Mouse (Mus musculus) B cell, adult 67 days (primary cell): ENCODE data around the gene Olfr506. TPM values are rescaled to one million over a fixed set of nuclear protein-coding genes. Genes with fewer than 3 reads are reported as not detected.

Experiments
- total RNA-seq, 2 experiments: library from RNA; stranded (reverse); gene quantifications; 4 replicates each; pipeline ENCODE4 v1.2.4; 2023

Gene Olfr506
- total RNA-seq: not detected

DNA sequence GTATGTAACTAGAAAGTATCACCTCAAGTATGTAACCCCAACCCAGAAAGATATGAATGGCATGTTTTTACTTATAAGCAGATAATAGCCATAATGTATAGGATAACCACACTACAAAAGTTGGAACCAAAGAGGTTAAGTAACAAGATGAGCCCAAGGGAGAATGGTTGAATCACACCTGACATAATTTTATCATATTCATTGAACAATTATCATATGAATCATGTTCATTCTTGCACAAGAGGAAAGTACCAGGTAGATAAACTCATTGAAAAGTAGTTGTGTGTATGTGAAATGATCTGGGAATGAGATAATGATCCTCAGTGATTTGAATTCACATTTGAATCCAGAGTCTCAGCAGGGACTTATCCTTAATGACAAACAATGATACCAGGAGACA is at the start of gene Olfr506:
Gene Olfr506, plus strand, starts transcription at position 301 of the 400 bp plus-strand sequence.

DNA sequence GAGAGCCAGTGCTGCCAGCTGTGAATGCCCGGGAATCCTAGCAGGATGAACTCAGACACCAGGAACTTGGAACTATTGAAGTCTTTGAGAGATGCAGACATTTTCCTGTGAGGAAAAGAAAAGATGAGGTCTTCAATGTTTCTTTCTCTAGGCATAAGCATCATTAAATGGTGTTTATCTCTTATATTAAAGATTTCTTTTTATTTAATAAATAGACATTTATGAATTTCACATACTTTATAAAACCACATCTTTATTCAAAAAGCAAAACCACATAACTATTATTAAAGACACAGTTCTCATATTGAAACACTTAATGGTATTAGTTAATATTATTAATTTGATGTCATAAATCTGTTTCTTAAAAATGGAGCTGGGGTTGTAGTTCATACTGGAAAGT is 44.9 kb upstream of the Olfr506 start, which contains the start of gene Olfr504:
Gene Olfr504, minus strand, starts transcription at position 101 of the 400 bp plus-strand sequence.

DNA sequence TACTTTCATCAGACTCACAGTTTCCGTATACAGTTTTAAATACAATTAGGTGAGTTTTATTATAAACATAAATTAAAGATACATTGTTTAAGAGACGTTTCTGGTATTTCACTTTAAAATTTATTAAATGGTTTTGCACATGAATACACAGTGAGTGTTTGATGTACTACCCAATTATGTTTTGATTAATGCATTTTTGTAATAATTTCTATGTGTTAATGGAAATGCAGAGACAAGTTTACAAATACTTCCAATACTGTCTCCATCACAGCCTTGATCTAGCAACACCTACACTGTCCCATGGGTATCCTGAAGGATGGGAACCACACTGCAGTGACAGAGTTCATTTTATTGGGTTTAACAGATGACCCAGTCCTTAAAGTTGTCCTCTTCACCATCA is 10.9 kb downstream of the Olfr506 start, which contains the start of gene Olfr507:
Gene Olfr507, plus strand, starts transcription at position 301 of the 400 bp plus-strand sequence.

DNA sequence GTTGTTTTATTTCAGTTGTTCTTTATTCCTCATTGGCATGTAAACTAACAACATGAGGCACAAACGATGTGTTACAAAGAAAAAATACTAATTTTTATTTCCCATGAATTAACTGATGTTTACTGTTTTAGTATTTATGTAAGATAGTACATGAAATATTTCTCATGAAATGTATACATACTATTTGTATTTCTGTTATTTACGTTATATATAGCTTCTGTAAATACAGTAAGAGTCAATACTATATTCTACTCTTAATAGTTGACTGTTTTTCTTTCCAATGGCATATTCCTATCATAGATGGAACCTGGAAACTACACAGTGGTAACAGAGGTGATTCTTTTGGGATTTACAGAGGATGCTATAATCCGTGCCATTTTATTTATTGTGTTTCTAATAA is 19.1 kb downstream of the Olfr506 start, which contains the start of gene Olfr508:
Gene Olfr508, plus strand, starts transcription at position 301 of the 400 bp plus-strand sequence.

DNA sequence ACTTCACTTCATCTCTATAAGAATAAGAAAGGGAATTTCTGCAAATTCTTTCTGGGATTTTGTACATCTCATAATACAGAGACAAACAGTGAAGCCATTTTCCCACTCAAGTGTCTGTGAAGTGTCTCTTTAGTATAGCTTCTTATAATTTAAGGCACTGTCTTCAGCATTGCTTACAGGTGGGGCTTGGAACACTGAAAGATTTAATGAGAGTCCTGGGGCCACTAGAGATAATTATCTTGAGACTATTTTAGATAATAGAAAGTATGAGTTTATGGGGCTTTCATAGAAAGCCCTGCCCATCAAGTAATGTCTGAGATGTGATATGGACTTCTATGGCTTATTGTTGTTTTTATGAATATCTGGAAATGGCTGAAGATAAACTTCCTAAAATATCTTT is 41.2 kb downstream of the Olfr506 start, which contains the start of gene Olfr509:
Gene Olfr509, minus strand, starts transcription at position 101 of the 400 bp plus-strand sequence.

Other genes starting within 250 kb of the Olfr506 start
- gene Olfr494, start 245.5 kb upstream of the Olfr506 start, total RNA-seq: not detected
- not detected for gene Olfr495, start 217.6 kb upstream of the Olfr506 start, total RNA-seq
- gene Olfr497, start 190.4 kb upstream of the Olfr506 start, total RNA-seq: not detected
- gene Olfr498, start 145.5 kb upstream of the Olfr506 start, total RNA-seq: not detected
- gene Olfr502, start 85.7 kb upstream of the Olfr506 start, total RNA-seq: not detected
- gene Olfr503, start 66.3 kb upstream of the Olfr506 start, total RNA-seq: not detected
- gene Olfr504, start 45.0 kb upstream of the Olfr506 start, total RNA-seq: not detected
- not detected for gene Olfr507, start 11.0 kb downstream of the Olfr506 start, total RNA-seq
- gene Olfr508, start 19.2 kb downstream of the Olfr506 start, total RNA-seq: not detected
- under 1 TPM in 1 of 2 experiments, not detected in 1; 0.15 TPM for gene Olfr509, start 41.1 kb downstream of the Olfr506 start, total RNA-seq
- not detected for gene Olfr510, start 55.6 kb downstream of the Olfr506 start, total RNA-seq
- gene Olfr512, start 102.5 kb downstream of the Olfr506 start, total RNA-seq: not detected
- not detected for gene Olfr513, start 140.2 kb downstream of the Olfr506 start, total RNA-seq
- not detected for gene Olfr514, start 215.2 kb downstream of the Olfr506 start, total RNA-seq
- not detected for gene Olfr516, start 239.7 kb downstream of the Olfr506 start, total RNA-seq